Mouse (Mus musculus) fat pad, adult 2 months (tissue): ENCODE data around the gene Atg4b.
A peak's percentile ranks its signal among the peaks of the same experiment; 100 is the strongest.

Experiments used
- DNase-seq: peaks from one replicate; pipeline ENCODE4 v3.0.0-alpha.2; 2011; ENCODE audit warnings: low read depth, low spot score; ENCODE audit errors: extremely low read depth

Gene Atg4b

GRCm38 (mm10) chr1:93751290-93751689 lies at the start of gene Atg4b:
TSS of gene Atg4b (plus strand) at chr1:93751500.
- DNase-seq: no peak

- DNase-seq: no peak
These were observed 49.2 kb upstream of the Atg4b start for GRCm38 (mm10) chr1:93702106-93702505.

GRCm38 (mm10) chr1:93703472-93704048 lies 47.7 kb upstream of the Atg4b start:
- DNase-seq: no peak

- no peak for DNase-seq
These were observed 47.0 kb upstream of the Atg4b start for GRCm38 (mm10) chr1:93704341-93704740.

GRCm38 (mm10) chr1:93705389-93705788 lies 45.9 kb upstream of the Atg4b start:
- no peak for DNase-seq

- no peak for DNase-seq
These were observed 35.1 kb upstream of the Atg4b start for GRCm38 (mm10) chr1:93716166-93716565.

- no peak for DNase-seq
These were observed 29.7 kb upstream of the Atg4b start for GRCm38 (mm10) chr1:93721557-93721956.

GRCm38 (mm10) chr1:93724623-93725022 lies 26.7 kb upstream of the Atg4b start:
- DNase-seq: no peak

- no peak for DNase-seq
These were observed 25.6 kb upstream of the Atg4b start for GRCm38 (mm10) chr1:93725665-93726064.

GRCm38 (mm10) chr1:93726116-93726515 lies 25.2 kb upstream of the Atg4b start:
- DNase-seq: no peak

GRCm38 (mm10) chr1:93726974-93727373 lies 24.3 kb upstream of the Atg4b start:
- no peak for DNase-seq

- DNase-seq: no peak
These were observed 20.2 kb upstream of the Atg4b start for GRCm38 (mm10) chr1:93731103-93731502.

GRCm38 (mm10) chr1:93731880-93732281 lies 19.4 kb upstream of the Atg4b start:
- no peak for DNase-seq

- no peak for DNase-seq
These were observed 15.4 kb upstream of the Atg4b start for GRCm38 (mm10) chr1:93735859-93736258.

GRCm38 (mm10) chr1:93737711-93738110 lies 13.6 kb upstream of the Atg4b start:
- DNase-seq: no peak

GRCm38 (mm10) chr1:93740671-93741070 lies 10.6 kb upstream of the Atg4b start:
- no peak for DNase-seq

- DNase-seq: no peak
These were observed 9.3 kb upstream of the Atg4b start for GRCm38 (mm10) chr1:93741987-93742386.

GRCm38 (mm10) chr1:93742910-93743309 lies 8.4 kb upstream of the Atg4b start:
- DNase-seq: no peak

- DNase-seq: no peak
These were observed 5.1 kb upstream of the Atg4b start for GRCm38 (mm10) chr1:93746179-93746578.

GRCm38 (mm10) chr1:93748539-93748938 lies 2.8 kb upstream of the Atg4b start:
- peak; percentile 43 for DNase-seq

- DNase-seq: no peak
These were observed 2.7 kb downstream of the Atg4b start for GRCm38 (mm10) chr1:93753911-93754572.

GRCm38 (mm10) chr1:93754573-93755290 lies 3.4 kb downstream of the Atg4b start, which contains the start of gene Thap4:
TSS of gene Thap4 (minus strand) at chr1:93754864.
- DNase-seq: no peak
